Mouse (Mus musculus): ENCODE results near the gene Lamb3.

DNA sequence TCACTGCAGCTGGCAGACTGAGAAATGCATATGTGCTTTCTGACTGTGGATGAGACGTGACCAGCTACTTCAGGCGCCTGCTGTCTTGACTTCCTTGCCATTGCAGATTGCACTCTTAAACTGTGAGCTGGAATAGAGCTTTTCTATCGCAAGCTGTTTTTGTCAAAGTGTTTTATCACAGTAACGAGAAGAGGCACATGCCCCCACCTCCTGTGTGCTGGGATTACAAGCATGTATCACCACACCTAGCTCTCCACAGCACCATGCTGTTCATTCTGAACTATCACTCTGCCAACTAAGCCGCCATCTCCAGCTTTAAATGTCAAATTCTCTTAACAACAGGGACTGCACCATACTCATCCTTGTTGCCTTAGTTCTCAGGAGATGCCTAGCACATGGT is 173.4 kb downstream of the Lamb3 start:
- TF ChIP-seq CTCF (IDR thresholded peaks at IDR 0.05; ENCODE audit: low read depth) (no peak), EP300 (optimal IDR thresholded peaks at IDR 0.05) (no peak)
